Mouse (Mus musculus): ENCODE measurements around the gene Park7. TPM values are rescaled to one million over a fixed set of nuclear protein-coding genes. Genes with fewer than 3 reads are reported as not detected.

The Park7 gene
- total RNA-seq, 1 experiment from 2014 or later, result 190 TPM

- no peak for ATAC-seq (replicated peaks; ENCODE audit: insufficient number of reproducible peaks, low FRiP score, low TSS enrichment, poor library complexity, severe bottlenecking)
These were observed 51.4 kb downstream of the Park7 start for GRCm38 (mm10) chr4:150862626-150863375.

- ATAC-seq (replicated peaks; ENCODE audit: insufficient number of reproducible peaks, low FRiP score, low TSS enrichment, poor library complexity, severe bottlenecking), result no peak
These were observed 53.1 kb downstream of the Park7 start for GRCm38 (mm10) chr4:150861161-150861560.

- ATAC-seq (replicated peaks; ENCODE audit: insufficient number of reproducible peaks, low FRiP score, low TSS enrichment, poor library complexity, severe bottlenecking), result peak; percentile 66; the same call in 1 of the 2 replicates
These were observed 53.7 kb downstream of the Park7 start for GRCm38 (mm10) chr4:150860526-150860925.

GRCm38 (mm10) chr4:150855346-150855745, 58.9 kb downstream of the Park7 start:
- no peak for ATAC-seq (replicated peaks; ENCODE audit: insufficient number of reproducible peaks, low FRiP score, low TSS enrichment, poor library complexity, severe bottlenecking)

- peak; percentile 91 for ATAC-seq (replicated peaks; ENCODE audit: insufficient number of reproducible peaks, low FRiP score, low TSS enrichment, poor library complexity, severe bottlenecking)
These were observed 59.4 kb downstream of the Park7 start for GRCm38 (mm10) chr4:150854839-150855246.

- no peak for ATAC-seq (replicated peaks; ENCODE audit: insufficient number of reproducible peaks, low FRiP score, low TSS enrichment, poor library complexity, severe bottlenecking)
These were observed 60.4 kb downstream of the Park7 start, which contains the start of gene Errfi1 for GRCm38 (mm10) chr4:150853680-150854461. Gene Errfi1, plus strand, starts transcription at chr4:150853919.

- no peak for ATAC-seq (replicated peaks; ENCODE audit: insufficient number of reproducible peaks, low FRiP score, low TSS enrichment, poor library complexity, severe bottlenecking)
These were observed 61.8 kb downstream of the Park7 start for GRCm38 (mm10) chr4:150852479-150852878.

GRCm38 (mm10) chr4:150852045-150852444, 62.2 kb downstream of the Park7 start:
- no peak for ATAC-seq (replicated peaks; ENCODE audit: insufficient number of reproducible peaks, low FRiP score, low TSS enrichment, poor library complexity, severe bottlenecking)

- ATAC-seq (replicated peaks; ENCODE audit: insufficient number of reproducible peaks, low FRiP score, low TSS enrichment, poor library complexity, severe bottlenecking), result no peak
These were observed 63.3 kb downstream of the Park7 start for GRCm38 (mm10) chr4:150850893-150851292.

GRCm38 (mm10) chr4:150849964-150850363, 64.3 kb downstream of the Park7 start:
- no peak for ATAC-seq (replicated peaks; ENCODE audit: insufficient number of reproducible peaks, low FRiP score, low TSS enrichment, poor library complexity, severe bottlenecking)

Other genes with a start within 250 kb of the Park7 start
- 18.2 to 25.1 TPM (median 23.4 TPM) in 3 replicates for gene Errfi1, start 60.5 kb downstream of the Park7 start, total RNA-seq (2017)
- 14.3 to 47.8 TPM (median 28.4 TPM) in 3 replicates for gene Tnfrsf9, start 125 bp upstream of the Park7 start, total RNA-seq (2017)
- not detected in 3 replicates for gene Uts2, start 82.7 kb upstream of the Park7 start, total RNA-seq (2017)
- 0.76 to 1.9 TPM (median 1.4 TPM) in 3 replicates for gene Per3, start 130.2 kb upstream of the Park7 start, total RNA-seq (2017)
- gene Vamp3, start 143.5 kb upstream of the Park7 start, total RNA-seq (2017), result 110 to 133 TPM (median 127 TPM) in 3 replicates
- gene Gm13090, start 175.1 kb upstream of the Park7 start, total RNA-seq (2017), result not detected in 3 replicates